Mouse (Mus musculus): ENCODE measurements around the gene Foxd1. TPM values are rescaled to one million over a fixed set of nuclear protein-coding genes. Genes with fewer than 3 reads are reported as not detected.

The Foxd1 gene
- polyA plus RNA-seq, 1 experiment from 2014 or later: 4.4 TPM

- Histone ChIP-seq H3K36me3 (ENCODE audit: control insufficient read depth, insufficient read depth, low read length) (peaks cover 12% of the 10 kb centered on the region), H3K4me1 (replicated peaks; ENCODE audit: control insufficient read depth, insufficient read depth, low read length) (peaks cover 10% of the 10 kb centered on the region; the same call in 1 of the 2 replicates), H3K4me3 (ENCODE audit: low read depth, low read length) (peak overlapping the region; percentile 1; the same call in 1 of the 2 replicates), H3K27me3 (ENCODE audit: control insufficient read depth, insufficient read depth, low read length) (no peaks in the 10 kb centered on the region), H3K9me3 (ENCODE audit: control insufficient read depth, low read length) (no peaks in the 10 kb centered on the region), H3K4me2 (ENCODE audit: low read depth, low read length, severe bottlenecking) (peak overlapping the region; percentile 11; the same call in 1 of the 2 replicates), H3K27ac (ENCODE audit: low read depth, low read length) (no peak overlapping the region), H3K9ac (ENCODE audit: low read length) (no peak overlapping the region)
- 84% methylated on average over 4 of the region's 4 CpGs for WGBS
- DNase-seq (ENCODE audit: low spot score): no peak
- ATAC-seq (replicated peaks; ENCODE audit: low FRiP score): no peak
These were observed 38.9 kb upstream of the Foxd1 start for GRCm38 (mm10) chr13:98315124-98315523.

DNA sequence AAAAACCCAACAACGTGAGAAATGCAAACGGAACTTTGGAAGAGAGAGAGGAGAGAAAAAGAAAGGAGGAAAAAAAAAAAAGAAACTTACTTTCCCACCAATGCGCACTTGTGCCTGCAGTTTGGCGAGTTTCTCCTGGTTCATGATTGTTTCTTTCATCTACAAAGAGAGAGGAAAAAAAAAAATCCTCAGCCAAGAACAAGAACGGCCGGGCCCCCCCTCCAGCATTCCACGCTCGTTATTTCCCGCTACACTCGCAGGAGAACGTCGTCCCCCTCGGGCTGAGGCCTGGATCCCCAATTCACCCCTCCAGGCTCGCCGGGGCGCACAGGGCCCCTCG lies 37.9 kb upstream of the Foxd1 start:
- WGBS: under 1% methylated on average over 17 of the region's 17 CpGs
- H3K36me3 ChIP-seq (ENCODE audit: control insufficient read depth, insufficient read depth, low read length): peaks cover 9% of the 10 kb centered on the region; the same call in 1 of the 2 replicates
- peak overlapping the region; percentile 99 for H3K4me3 ChIP-seq (ENCODE audit: low read depth, low read length)
- peak overlapping the region; percentile 44 for H3K4me2 ChIP-seq (ENCODE audit: low read depth, low read length, severe bottlenecking)
- no peak for DNase-seq (ENCODE audit: low spot score)
- ATAC-seq (replicated peaks; ENCODE audit: low FRiP score): no peak
- no peaks in the 10 kb centered on the region for H3K9me3 ChIP-seq (ENCODE audit: control insufficient read depth, low read length)
- peaks cover 10% of the 10 kb centered on the region; the same call in 1 of the 2 replicates for H3K4me1 ChIP-seq (replicated peaks; ENCODE audit: control insufficient read depth, insufficient read depth, low read length)
- peak overlapping the region; percentile 83 for H3K9ac ChIP-seq (ENCODE audit: low read length)
- H3K27ac ChIP-seq (ENCODE audit: low read depth, low read length): peak overlapping the region; percentile 84; the same call in 1 of the 2 replicates
- no peaks in the 10 kb centered on the region for H3K27me3 ChIP-seq (ENCODE audit: control insufficient read depth, insufficient read depth, low read length)

GRCm38 (mm10) chr13:98316480-98317245 lies 37.4 kb upstream of the Foxd1 start, which contains the start of gene Btf3:
TSS of gene Btf3 (minus strand) at chr13:98317006.
- Histone ChIP-seq H3K9ac (ENCODE audit: low read length) (peak within 1 kb of the TSS; percentile 83), H3K9me3 (ENCODE audit: control insufficient read depth, low read length) (no peaks in the 10 kb centered on the region), H3K4me2 (ENCODE audit: low read depth, low read length, severe bottlenecking) (peak within 1 kb of the TSS; percentile 73), H3K36me3 (ENCODE audit: control insufficient read depth, insufficient read depth, low read length) (peaks cover 9% of the 10 kb centered on the region; the same call in 1 of the 2 replicates), H3K4me1 (replicated peaks; ENCODE audit: control insufficient read depth, insufficient read depth, low read length) (peaks cover 10% of the 10 kb centered on the region; the same call in 1 of the 2 replicates), H3K27ac (ENCODE audit: low read depth, low read length) (peak within 1 kb of the TSS; percentile 84), H3K4me3 (ENCODE audit: low read depth, low read length) (peak within 1 kb of the TSS; percentile 99), H3K27me3 (ENCODE audit: control insufficient read depth, insufficient read depth, low read length) (no peaks in the 10 kb centered on the region)
- peak; percentile 97 for DNase-seq (ENCODE audit: low spot score)
- WGBS: under 1% methylated on average over 82 of the region's 90 CpGs
- ATAC-seq (replicated peaks; ENCODE audit: low FRiP score): peak; percentile 92

- peak; percentile 15; the same call in 1 of the 2 replicates for ATAC-seq (replicated peaks; ENCODE audit: low FRiP score)
- 3% methylated on average over 16 of the region's 16 CpGs for WGBS
- peaks cover 6% of the 10 kb centered on the region; the same call in 1 of the 2 replicates for H3K36me3 ChIP-seq (ENCODE audit: control insufficient read depth, insufficient read depth, low read length)
- H3K27ac ChIP-seq (ENCODE audit: low read depth, low read length): peak overlapping the region; percentile 84
- H3K27me3 ChIP-seq (ENCODE audit: control insufficient read depth, insufficient read depth, low read length): no peaks in the 10 kb centered on the region
- H3K9ac ChIP-seq (ENCODE audit: low read length): peak overlapping the region; percentile 83
- H3K4me2 ChIP-seq (ENCODE audit: low read depth, low read length, severe bottlenecking): peak overlapping the region; percentile 73
- no peak for DNase-seq (ENCODE audit: low spot score)
- H3K9me3 ChIP-seq (ENCODE audit: control insufficient read depth, low read length): no peaks in the 10 kb centered on the region
- H3K4me3 ChIP-seq (ENCODE audit: low read depth, low read length): peak overlapping the region; percentile 99
- H3K4me1 ChIP-seq (replicated peaks; ENCODE audit: control insufficient read depth, insufficient read depth, low read length): peaks cover 10% of the 10 kb centered on the region; the same call in 1 of the 2 replicates
These were observed 36.8 kb upstream of the Foxd1 start for GRCm38 (mm10) chr13:98317246-98317677.

DNA sequence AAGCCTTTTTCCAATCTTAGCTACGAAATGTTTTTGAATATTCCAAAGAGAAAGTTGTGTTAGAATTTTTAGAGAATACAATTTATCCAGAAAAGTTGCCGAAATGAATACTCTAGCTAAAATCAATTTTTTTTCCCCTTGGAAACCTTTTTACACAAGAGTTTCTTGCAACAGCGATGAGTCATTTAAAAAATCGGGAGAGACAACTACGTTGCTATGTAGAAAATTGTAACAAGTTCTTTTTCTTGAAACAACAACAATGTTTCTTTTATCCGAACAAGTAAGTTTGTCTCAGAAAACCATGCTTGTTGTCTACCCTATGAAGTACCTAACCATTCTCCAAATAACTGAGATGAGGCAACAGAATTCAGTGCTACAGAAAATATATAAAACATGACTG lies 36.1 kb upstream of the Foxd1 start:
- no peak overlapping the region for H3K9ac ChIP-seq (ENCODE audit: low read length)
- H3K27me3 ChIP-seq (ENCODE audit: control insufficient read depth, insufficient read depth, low read length): no peaks in the 10 kb centered on the region
- H3K36me3 ChIP-seq (ENCODE audit: control insufficient read depth, insufficient read depth, low read length): peaks cover 4% of the 10 kb centered on the region; the same call in 1 of the 2 replicates
- no peak overlapping the region; the same call in 1 of the 2 replicates for H3K4me2 ChIP-seq (ENCODE audit: low read depth, low read length, severe bottlenecking)
- H3K9me3 ChIP-seq (ENCODE audit: control insufficient read depth, low read length): no peaks in the 10 kb centered on the region
- ATAC-seq (replicated peaks; ENCODE audit: low FRiP score) (no peak), DNase-seq (ENCODE audit: low spot score) (no peak)
- no peak overlapping the region for H3K4me3 ChIP-seq (ENCODE audit: low read depth, low read length)
- 91% methylated on average over 6 of the region's 6 CpGs for WGBS
- H3K27ac ChIP-seq (ENCODE audit: low read depth, low read length): no peak overlapping the region
- H3K4me1 ChIP-seq (replicated peaks; ENCODE audit: control insufficient read depth, insufficient read depth, low read length): peaks cover 10% of the 10 kb centered on the region; the same call in 1 of the 2 replicates

- whole genome bisulfite sequencing: 78% methylated on average over 11 of the region's 11 CpGs
- Histone ChIP-seq H3K9me3 (ENCODE audit: control insufficient read depth, low read length) (no peaks in the 10 kb centered on the region), H3K4me3 (ENCODE audit: low read depth, low read length) (no peak overlapping the region), H3K27ac (ENCODE audit: low read depth, low read length) (no peak overlapping the region), H3K4me1 (replicated peaks; ENCODE audit: control insufficient read depth, insufficient read depth, low read length) (no peaks in the 10 kb centered on the region), H3K27me3 (ENCODE audit: control insufficient read depth, insufficient read depth, low read length) (no peaks in the 10 kb centered on the region), H3K4me2 (ENCODE audit: low read depth, low read length, severe bottlenecking) (no peak overlapping the region), H3K9ac (ENCODE audit: low read length) (no peak overlapping the region), H3K36me3 (ENCODE audit: control insufficient read depth, insufficient read depth, low read length) (no peaks in the 10 kb centered on the region)
- no peak for ATAC-seq (replicated peaks; ENCODE audit: low FRiP score)
- DNase-seq (ENCODE audit: low spot score): no peak
These were observed 29.0 kb upstream of the Foxd1 start for GRCm38 (mm10) chr13:98325034-98325433.

- no peaks in the 10 kb centered on the region for H3K36me3 ChIP-seq (ENCODE audit: control insufficient read depth, insufficient read depth, low read length)
- no peak overlapping the region for H3K9ac ChIP-seq (ENCODE audit: low read length)
- no peak overlapping the region for H3K4me3 ChIP-seq (ENCODE audit: low read depth, low read length)
- H3K4me2 ChIP-seq (ENCODE audit: low read depth, low read length, severe bottlenecking): no peak overlapping the region
- no peaks in the 10 kb centered on the region for H3K4me1 ChIP-seq (replicated peaks; ENCODE audit: control insufficient read depth, insufficient read depth, low read length)
- ATAC-seq (replicated peaks; ENCODE audit: low FRiP score) (no peak), DNase-seq (ENCODE audit: low spot score) (no peak)
- H3K9me3 ChIP-seq (ENCODE audit: control insufficient read depth, low read length): no peaks in the 10 kb centered on the region
- H3K27me3 ChIP-seq (ENCODE audit: control insufficient read depth, insufficient read depth, low read length): no peaks in the 10 kb centered on the region
- H3K27ac ChIP-seq (ENCODE audit: low read depth, low read length): no peak overlapping the region
- 36% methylated on average over 2 of the region's 2 CpGs for WGBS
These were observed 21.9 kb upstream of the Foxd1 start for GRCm38 (mm10) chr13:98332106-98332505.

DNA sequence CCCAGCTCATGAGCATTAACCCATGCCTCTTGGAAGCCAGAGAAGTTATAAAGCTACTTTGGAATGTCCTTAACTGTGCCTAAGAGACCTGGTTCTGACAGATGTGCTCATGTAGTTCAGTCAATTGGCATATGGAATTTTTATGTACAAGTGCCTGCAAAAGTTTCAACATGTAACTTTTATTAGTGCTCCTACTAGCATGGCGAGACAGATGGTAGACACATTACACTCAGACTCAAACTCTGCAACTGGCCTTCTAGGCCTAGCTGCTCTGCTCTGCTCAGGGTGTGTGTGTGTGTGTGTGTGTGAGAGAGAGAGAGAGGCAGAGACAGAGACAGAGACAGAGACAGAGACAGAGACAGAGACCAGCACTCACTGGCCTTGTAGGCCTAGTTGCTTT lies 17.8 kb upstream of the Foxd1 start:
- Histone ChIP-seq H3K9ac (ENCODE audit: low read length) (no peak overlapping the region), H3K4me1 (replicated peaks; ENCODE audit: control insufficient read depth, insufficient read depth, low read length) (no peaks in the 10 kb centered on the region), H3K9me3 (ENCODE audit: control insufficient read depth, low read length) (no peaks in the 10 kb centered on the region), H3K27me3 (ENCODE audit: control insufficient read depth, insufficient read depth, low read length) (no peaks in the 10 kb centered on the region), H3K4me2 (ENCODE audit: low read depth, low read length, severe bottlenecking) (no peak overlapping the region), H3K36me3 (ENCODE audit: control insufficient read depth, insufficient read depth, low read length) (no peaks in the 10 kb centered on the region), H3K4me3 (ENCODE audit: low read depth, low read length) (no peak overlapping the region), H3K27ac (ENCODE audit: low read depth, low read length) (no peak overlapping the region)
- ATAC-seq (replicated peaks; ENCODE audit: low FRiP score) (no peak), DNase-seq (ENCODE audit: low spot score) (no peak)
- 91% methylated on average over 1 of the region's 1 CpGs for WGBS

Data from forebrain, embryonic 11.5 days (tissue).